Mouse (Mus musculus) midbrain, postnatal 0 days (tissue): Measurements from ENCODE around the gene Ccp110. TPM values are rescaled to one million over a fixed set of nuclear protein-coding genes. Genes with fewer than 3 reads are reported as not detected.

Experiments used
- ATAC-seq: fragments of 200-750 bp; cut with Nextera tagmentation; 2 replicates; pipeline ENCODE4 v1.8.0; 2017; ENCODE audit warnings: moderate number of reproducible peaks, mild to moderate bottlenecking, moderate TSS enrichment, moderate library complexity; ENCODE audit not compliant: low FRiP score
- DNase-seq: peaks from one replicate; pipeline ENCODE4 v3.0.0-alpha.2; 2015; ENCODE audit warnings: low spot score
- H3K27ac ChIP-seq: fragments of 300-500 bp; sonication (generic); 2 replicates; pipeline ENCODE4 v1.5.1; 2014; ENCODE audit warnings: low read depth, mild to moderate bottlenecking, low read length, mixed read lengths
- H3K27me3 ChIP-seq: fragments of 300-500 bp; sonication (generic); 2 replicates; pipeline ENCODE4 v1.6.1; 2014; ENCODE audit warnings: low read length, control low read depth, mixed read lengths; ENCODE audit not compliant: insufficient read depth
- H3K36me3 ChIP-seq: fragments of 300-500 bp; sonication (generic); 2 replicates; pipeline ENCODE4 v1.6.1; 2014; ENCODE audit warnings: low read length, control low read depth, mixed read lengths; ENCODE audit not compliant: insufficient read depth
- H3K4me1 ChIP-seq: fragments of 300-500 bp; sonication (generic); 2 replicates; pipeline ENCODE4 v1.6.1; 2014; ENCODE audit warnings: mild to moderate bottlenecking, control low read depth, antibody characterized with exemption, low read length, mixed read lengths; ENCODE audit not compliant: insufficient read depth
- H3K4me2 ChIP-seq: fragments of 300-500 bp; sonication (generic); 2 replicates; pipeline ENCODE4 v1.6.1; 2014; ENCODE audit warnings: low read depth, mild to moderate bottlenecking, low read length, mixed read lengths; ENCODE audit not compliant: poor library complexity, severe bottlenecking
- H3K4me3 ChIP-seq: fragments of 300-500 bp; sonication (generic); 2 replicates; pipeline ENCODE4 v1.5.1; 2014; ENCODE audit warnings: low read depth, mild to moderate bottlenecking, low read length, moderate library complexity
- H3K9ac ChIP-seq: fragments of 300-500 bp; sonication (generic); replicated peaks from 2 replicates; pipeline ENCODE4 v1.6.1; 2014; ENCODE audit warnings: mild to moderate bottlenecking, low read length, moderate library complexity, mixed read lengths; ENCODE audit not compliant: poor library complexity, severe bottlenecking
- H3K9me3 ChIP-seq: fragments of 300-500 bp; sonication (generic); 2 replicates; pipeline ENCODE4 v1.6.1; 2016; ENCODE audit warnings: low read length, control low read depth
- CTCF ChIP-seq: IDR thresholded peaks from 2 replicates; pipeline ENCODE4 v1.5.1; 2016; ENCODE audit warnings: antibody characterized with exemption, mild to moderate bottlenecking
- WGBS: fragments of 180-500 bp; shearing (Covaris S2); extraction: QIAGEN DNeasy Blood & Tissue Kit; methylation state at CpG from one replicate; pipeline ENCODE4 v1.1.7; 2014; 5-methylcytosine and 5-hydroxymethylcytosine counted together
- polyA plus RNA-seq: library from polyadenylated mRNA; unstranded; fragments of >200 nt; fragmentation: Nextera tagmentation; extraction: Ambion mirVana; gene quantifications from 2 replicates; pipeline ENCODE4 v1.2.1, GENCODE M21; 2015
- total RNA-seq: library from RNA; depleted of rRNA; stranded (reverse); fragments of >200 nt; gene quantifications from 2 replicates; pipeline ENCODE4 v1.2.3, GENCODE M21; 2014

Gene Ccp110
- total and polyA plus RNA-seq, 2 experiments from 2014 or later: 17.4 to 24.2 TPM

DNA sequence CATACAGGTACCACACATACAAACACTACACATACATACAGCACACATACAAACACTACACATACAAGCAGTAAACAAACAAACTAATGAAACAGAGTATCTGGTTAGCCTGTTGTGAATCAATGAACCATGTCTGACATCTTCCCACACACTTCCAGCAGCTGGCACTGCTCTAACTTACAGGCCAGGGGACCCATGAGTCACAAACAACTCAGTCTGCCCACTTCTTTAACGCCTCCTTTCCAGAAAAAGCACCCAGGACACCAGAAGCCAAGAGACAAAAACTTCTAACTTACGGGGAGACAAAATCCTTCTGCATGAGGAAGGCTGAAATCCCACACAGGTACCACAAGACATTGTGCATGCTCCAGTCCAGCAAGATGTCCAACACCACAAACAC is 21.1 kb upstream of the Ccp110 start:
- Histone ChIP-seq H3K4me2 (no peak overlapping the region), H3K4me3 (no peak overlapping the region), H3K36me3 (peaks cover 53% of the 10 kb centered on the region), H3K9ac (no peak overlapping the region), H3K4me1 (no peaks in the 10 kb centered on the region), H3K27ac (no peak overlapping the region), H3K9me3 (no peaks in the 10 kb centered on the region), H3K27me3 (no peaks in the 10 kb centered on the region)
- TF ChIP-seq CTCF: no peak
- ATAC-seq: no peak
- no peak for DNase-seq
- WGBS: 95% methylated on average over 2 of the region's 2 CpGs

DNA sequence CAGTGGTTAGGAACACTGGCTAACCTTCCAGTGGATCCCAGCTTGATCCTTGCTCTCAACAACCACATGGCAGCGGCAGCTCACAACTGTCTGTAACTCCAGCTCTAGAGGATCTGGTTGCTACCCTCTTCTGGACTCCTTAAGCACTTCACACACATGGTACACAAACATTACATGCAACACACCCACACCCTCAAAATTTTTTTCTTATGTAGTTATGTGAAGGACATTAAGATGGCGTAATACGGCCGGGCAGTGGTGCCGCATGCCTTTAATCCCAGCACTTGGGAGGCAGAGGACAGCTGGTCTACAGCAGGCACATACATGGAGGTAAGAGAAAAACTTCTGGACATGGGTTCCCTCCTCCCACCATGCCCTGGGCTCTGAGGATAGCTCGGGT is 16.2 kb upstream of the Ccp110 start:
- Histone ChIP-seq H3K9me3 (no peaks in the 10 kb centered on the region), H3K27ac (no peak overlapping the region), H3K4me1 (no peaks in the 10 kb centered on the region), H3K36me3 (peaks cover 48% of the 10 kb centered on the region), H3K9ac (no peak overlapping the region), H3K27me3 (no peaks in the 10 kb centered on the region), H3K4me2 (no peak overlapping the region), H3K4me3 (no peak overlapping the region)
- no peak for DNase-seq
- ATAC-seq: no peak
- 94% methylated on average over 6 of the region's 6 CpGs for WGBS
- no peak for TF ChIP-seq CTCF

- no peak for DNase-seq
- H3K27ac ChIP-seq: no peak overlapping the region
- ATAC-seq: no peak
- H3K27me3 ChIP-seq: no peaks in the 10 kb centered on the region
- TF ChIP-seq CTCF: no peak
- no peak overlapping the region for H3K4me2 ChIP-seq
- peaks cover 38% of the 10 kb centered on the region for H3K36me3 ChIP-seq
- WGBS: 78% methylated on average over 4 of the region's 4 CpGs
- H3K4me3 ChIP-seq: no peak overlapping the region
- H3K9ac ChIP-seq: no peak overlapping the region
- no peaks in the 10 kb centered on the region for H3K4me1 ChIP-seq
- H3K9me3 ChIP-seq: no peaks in the 10 kb centered on the region
Measured at GRCm38 (mm10) chr7:118697168-118697567, 15.2 kb upstream of the Ccp110 start.

GRCm38 (mm10) chr7:118698882-118699281 is 13.5 kb upstream of the Ccp110 start:
- Histone ChIP-seq H3K9ac (no peak overlapping the region), H3K36me3 (peaks cover 31% of the 10 kb centered on the region), H3K27ac (no peak overlapping the region), H3K4me1 (0 out of 2 replicates have a peak, but pooled peaks cover 2% of the 10 kb centered on the region), H3K4me3 (no peak overlapping the region), H3K27me3 (no peaks in the 10 kb centered on the region), H3K4me2 (no peak overlapping the region), H3K9me3 (no peaks in the 10 kb centered on the region)
- DNase-seq (no peak), ATAC-seq (no peak)
- WGBS: 92% methylated on average over 9 of the region's 9 CpGs
- no peak for TF ChIP-seq CTCF

DNA sequence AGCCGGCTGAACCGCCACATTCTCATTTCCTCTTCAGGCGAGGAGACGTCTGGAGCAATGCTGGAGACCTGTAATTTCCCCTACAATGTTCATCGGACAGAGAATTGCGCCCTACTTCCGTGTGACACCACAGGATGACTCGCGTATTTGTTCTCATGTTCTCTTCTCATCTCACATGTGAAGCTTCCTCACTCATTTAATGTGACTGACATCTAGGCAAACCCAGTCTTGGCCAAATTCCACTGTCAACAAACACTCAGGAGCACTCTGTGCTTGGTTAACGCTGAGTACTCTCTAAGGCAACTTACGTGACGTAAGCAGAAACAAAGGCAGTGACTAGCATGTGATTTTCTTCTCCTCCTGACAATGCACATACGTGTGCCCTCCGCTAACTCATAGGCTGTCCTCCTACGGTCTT is 9.2 kb upstream of the Ccp110 start:
- DNase-seq: no peak
- no peaks in the 10 kb centered on the region for H3K27me3 ChIP-seq
- H3K4me3 ChIP-seq: no peak overlapping the region
- no peaks in the 10 kb centered on the region for H3K9me3 ChIP-seq
- no peak overlapping the region for H3K9ac ChIP-seq
- TF ChIP-seq CTCF: no peak
- no peak overlapping the region; the same call in 1 of the 2 replicates for H3K4me2 ChIP-seq
- no peak overlapping the region for H3K27ac ChIP-seq
- no peak for ATAC-seq
- H3K36me3 ChIP-seq: 0 out of 2 replicates have a peak, but pooled peaks cover 5% of the 10 kb centered on the region
- peaks cover 5% of the 10 kb centered on the region; the same call in 1 of the 2 replicates for H3K4me1 ChIP-seq
- WGBS: 93% methylated on average over 15 of the region's 15 CpGs

GRCm38 (mm10) chr7:118704001-118704850 is 8.1 kb upstream of the Ccp110 start:
- no peak for ATAC-seq
- peak overlapping the region; percentile 64 for H3K4me2 ChIP-seq
- no peak for DNase-seq
- TF ChIP-seq CTCF: no peak
- no peaks in the 10 kb centered on the region for H3K27me3 ChIP-seq
- peaks cover 5% of the 10 kb centered on the region; the same call in 1 of the 2 replicates for H3K4me1 ChIP-seq
- H3K4me3 ChIP-seq: peak overlapping the region; percentile 64
- 0 out of 2 replicates have a peak, but pooled peaks cover 4% of the 10 kb centered on the region for H3K36me3 ChIP-seq
- H3K27ac ChIP-seq: peak overlapping the region; percentile 91; the same call in 1 of the 2 replicates
- no peaks in the 10 kb centered on the region for H3K9me3 ChIP-seq
- H3K9ac ChIP-seq: peak overlapping the region; percentile 83; the same call in 1 of the 2 replicates
- WGBS: 76% methylated on average over 9 of the region's 9 CpGs
